Mouse (Mus musculus) MEL (cell line): ENCODE results near the gene Gm9774. TPM values are rescaled to one million over a fixed set of nuclear protein-coding genes. Genes with fewer than 3 reads are reported as not detected.

ENCODE experiments used
- DNase-seq: peaks from one replicate; pipeline ENCODE4 v3.0.0; 2011; ENCODE audit warnings: low read depth, low spot score
- H3K27ac ChIP-seq: 2 replicates; pipeline ENCODE4 v1.5.1; 2012; ENCODE audit warnings: low read depth, mild to moderate bottlenecking, control low read depth, low read length, moderate library complexity; ENCODE audit not compliant: control insufficient read depth
- H3K27me3 ChIP-seq, 2 experiments: fragments of 150-350 bp in 1 of 2; sonication (generic) in 1 of 2; 2 replicates each; pipeline ENCODE4 v1.6.1; 2012; ENCODE audit warnings: low read length in 2 of 2, mild to moderate bottlenecking in 2 of 2, improper control_type of control experiment in 1 of 2, moderate library complexity in 1 of 2; ENCODE audit not compliant: insufficient read depth in 2 of 2, control insufficient read depth in 1 of 2
- H3K36me3 ChIP-seq, 2 experiments: 2 replicates each; pipeline ENCODE4 v1.6.1; 2012 to 2014; ENCODE audit warnings: low read length in 2 of 2, improper control_type of control experiment in 1 of 2, inconsistent platforms in 1 of 2, mild to moderate bottlenecking in 1 of 2; ENCODE audit not compliant: insufficient read depth in 2 of 2, control insufficient read depth in 1 of 2
- H3K4me1 ChIP-seq, 2 experiments: fragments of 150-350 bp in 1 of 2; sonication (generic) in 1 of 2; 2 replicates each; pipeline ENCODE4 v1.6.1; 2012; ENCODE audit warnings: low read length in 2 of 2, improper control_type of control experiment in 1 of 2, mild to moderate bottlenecking in 1 of 2; ENCODE audit not compliant: insufficient read depth in 2 of 2, control insufficient read depth in 1 of 2
- H3K4me3 ChIP-seq, 2 experiments: fragments of 150-350 bp in 1 of 2; sonication (generic) in 1 of 2; 2 replicates each; pipeline ENCODE4 v1.5.1; 2012; ENCODE audit warnings: low read depth in 2 of 2, low read length in 2 of 2, mild to moderate bottlenecking in 2 of 2, moderate library complexity in 2 of 2, control low read depth in 1 of 2, improper control_type of control experiment in 1 of 2; ENCODE audit not compliant: control insufficient read depth in 1 of 2, insufficient read depth in 1 of 2
- H3K79me2 ChIP-seq: 2 replicates; pipeline ENCODE4 v1.6.1; 2012; ENCODE audit warnings: mild to moderate bottlenecking, low read length, moderate library complexity; ENCODE audit not compliant: control insufficient read depth, poor library complexity, insufficient read depth
- H3K9ac ChIP-seq: 2 replicates; pipeline ENCODE4 v1.6.1; 2012; ENCODE audit warnings: low read depth, mild to moderate bottlenecking, control low read depth, low read length, moderate library complexity; ENCODE audit not compliant: control insufficient read depth, poor library complexity, severe bottlenecking
- H3K9me3 ChIP-seq: fragments of 150-350 bp; sonication (generic); replicated peaks from 2 replicates; pipeline ENCODE4 v1.6.1; 2012; ENCODE audit warnings: mild to moderate bottlenecking, low read length, improper control_type of control experiment, moderate library complexity; ENCODE audit not compliant: insufficient read depth
- CTCF ChIP-seq, 3 experiments: IDR thresholded peaks in 2 of 3; conservative IDR thresholded peaks in 1 of 3; 2 replicates each; pipeline ENCODE4 v1.5.1; 2011 to 2012; ENCODE audit warnings: low read length in 3 of 3, low read depth in 2 of 3, mild to moderate bottlenecking in 2 of 3, improper control_type of control experiment in 1 of 3, inconsistent platforms in 1 of 3, mixed read lengths in 1 of 3, moderate library complexity in 1 of 3; ENCODE audit not compliant: control insufficient read depth in 1 of 3, insufficient read depth in 1 of 3, poor library complexity in 1 of 3, severe bottlenecking in 1 of 3
- HCFC1 ChIP-seq: IDR thresholded peaks from 2 replicates; pipeline ENCODE4 v1.6.1; 2012; ENCODE audit warnings: low read depth, mild to moderate bottlenecking, inconsistent platforms, low read length, improper control_type of control experiment, moderate library complexity
- MAFK ChIP-seq: IDR thresholded peaks from 2 replicates; pipeline ENCODE4 v1.6.1; 2011; ENCODE audit warnings: low read depth, mild to moderate bottlenecking, low read length, improper control_type of control experiment, borderline replicate concordance
- MAX ChIP-seq: IDR thresholded peaks from 2 replicates; pipeline ENCODE4 v1.6.1; 2011; ENCODE audit warnings: low read length, improper control_type of control experiment
- MEF2A ChIP-seq: IDR thresholded peaks from 2 replicates; pipeline ENCODE4 v1.6.1; 2014; ENCODE audit warnings: low read depth, mild to moderate bottlenecking, inconsistent platforms, low read length, improper control_type of control experiment; ENCODE audit not compliant: poor library complexity, insufficient replicate concordance, severe bottlenecking; ENCODE audit errors: extremely low read depth
- MYB ChIP-seq: IDR thresholded peaks from 2 replicates; pipeline ENCODE4 v1.6.1; 2011; ENCODE audit warnings: mild to moderate bottlenecking, low read depth, low read length, improper control_type of control experiment
- MYC ChIP-seq: IDR thresholded peaks from 2 replicates; pipeline ENCODE4 v1.6.1; 2011; ENCODE audit warnings: low read depth, mild to moderate bottlenecking, low read length, improper control_type of control experiment, moderate library complexity
- NRF1 ChIP-seq: IDR thresholded peaks from 2 replicates; pipeline ENCODE4 v1.6.1; 2014; ENCODE audit warnings: low read depth, mild to moderate bottlenecking, inconsistent platforms, low read length, improper control_type of control experiment, moderate library complexity; ENCODE audit not compliant: poor library complexity, insufficient read depth, severe bottlenecking
- RAD21 ChIP-seq: IDR thresholded peaks from 2 replicates; pipeline ENCODE4 v1.6.1; 2011; ENCODE audit warnings: mild to moderate bottlenecking, low read depth, low read length, improper control_type of control experiment
- RCOR1 ChIP-seq: IDR thresholded peaks from 2 replicates; pipeline ENCODE4 v1.6.1; 2012; ENCODE audit warnings: low read depth, mild to moderate bottlenecking, inconsistent platforms, low read length, improper control_type of control experiment
- SIN3A ChIP-seq: IDR thresholded peaks from 2 replicates; pipeline ENCODE4 v1.6.1; 2012; ENCODE audit warnings: low read length, improper control_type of control experiment, inconsistent platforms
- SMC3 ChIP-seq: IDR thresholded peaks from 2 replicates; pipeline ENCODE4 v1.6.1; 2011; ENCODE audit warnings: low read depth, low read length, improper control_type of control experiment
- TAL1 ChIP-seq: IDR thresholded peaks from 2 replicates; pipeline ENCODE4 v1.6.1; 2012; ENCODE audit warnings: mild to moderate bottlenecking, inconsistent platforms, low read length, moderate library complexity, mixed read lengths
- UBTF ChIP-seq: IDR thresholded peaks from 2 replicates; pipeline ENCODE4 v1.6.1; 2012; ENCODE audit warnings: low read depth, mild to moderate bottlenecking, inconsistent platforms, low read length, improper control_type of control experiment, moderate library complexity, borderline replicate concordance; ENCODE audit not compliant: insufficient read depth
- ZC3H11A ChIP-seq: IDR thresholded peaks from 2 replicates; pipeline ENCODE4 v1.6.1; 2012; ENCODE audit warnings: low read depth, mild to moderate bottlenecking, inconsistent platforms, low read length, improper control_type of control experiment
- polyA plus RNA-seq, 2 experiments: library from polyadenylated mRNA; stranded (reverse) in 1 of 2; unstranded in 1 of 2; fragments of >175 nt in 1 of 2; fragments of >200 nt in 1 of 2; gene quantifications; 2 replicates each; pipeline versions ENCODE4 v1.2.1 to v1.2.4; 2012; ENCODE audit warnings: low replicate concordance in 2 of 2, low read depth in 1 of 2; ENCODE audit not compliant: insufficient read length in 2 of 2, insufficient read depth in 1 of 2, missing spikeins in 1 of 2
- total RNA-seq: library from RNA; depleted of rRNA; stranded (reverse); fragments of 300-350 nt; gene quantifications from 2 replicates; pipeline ENCODE4 v1.2.3, GENCODE M21; 2012

Gene Gm9774
- total and polyA plus RNA-seq, 3 experiments: 26.0 to 140 (median 107) TPM

DNA sequence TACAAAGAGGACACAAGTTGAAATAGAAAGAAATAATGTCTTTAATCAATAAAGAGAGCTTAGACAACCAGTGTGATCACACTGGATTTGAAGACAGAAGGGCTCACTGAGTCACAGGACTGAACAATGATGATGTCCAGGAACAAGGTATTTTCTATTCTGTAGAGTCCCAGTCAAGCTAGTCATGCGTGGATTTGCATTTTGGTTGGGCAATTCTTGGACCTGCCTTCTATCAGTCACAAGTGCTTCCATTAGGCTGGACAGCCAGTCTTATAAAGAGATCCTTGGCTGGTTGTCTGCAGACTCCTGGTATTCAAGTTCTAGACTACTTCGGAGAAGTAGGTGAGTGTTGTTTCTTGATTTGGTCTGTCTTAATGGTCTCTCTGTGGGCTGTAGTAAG is 21.5 kb downstream of the Gm9774 start, which contains the start of gene Sprr2i:
Sprr2i (plus strand) TSS at position 301 of the 400 bp plus-strand sequence.
- no peak within 1 kb of the TSS for H3K27ac ChIP-seq
- no peaks in the 10 kb centered on the region for H3K9me3 ChIP-seq
- DNase-seq: no peak
- no peaks in the 10 kb centered on the region for H3K27me3 ChIP-seq
- H3K79me2 ChIP-seq: no peaks in the 10 kb centered on the region
- no peak for TF ChIP-seq UBTF
- no peak for TF ChIP-seq SIN3A
- TF ChIP-seq RCOR1: no peak
- TF ChIP-seq MEF2A: no peak
- TF ChIP-seq MYC: no peak
- no peak for TF ChIP-seq MYB
- TF ChIP-seq MAX: no peak
- TF ChIP-seq NRF1: no peak
- no peak for TF ChIP-seq TAL1
- no peak for TF ChIP-seq MAFK
- TF ChIP-seq HCFC1: no peak
- TF ChIP-seq ZC3H11A: no peak
- no peak for TF ChIP-seq CTCF (IDR thresholded peaks at IDR 0.05 in 2 of 3, conservative IDR thresholded peaks at IDR 0.05 in 1 of 3; ENCODE audit: control insufficient read depth in 1 of 3, insufficient read depth in 1 of 3, low read depth in 2 of 3, low read length in 3 of 3, poor library complexity in 1 of 3, severe bottlenecking in 1 of 3)
- H3K36me3 ChIP-seq: no peaks in the 10 kb centered on the region
- H3K4me3 ChIP-seq: no peak within 1 kb of the TSS
- H3K4me1 ChIP-seq: no peaks in the 10 kb centered on the region
- no peak within 1 kb of the TSS for H3K9ac ChIP-seq

DNA sequence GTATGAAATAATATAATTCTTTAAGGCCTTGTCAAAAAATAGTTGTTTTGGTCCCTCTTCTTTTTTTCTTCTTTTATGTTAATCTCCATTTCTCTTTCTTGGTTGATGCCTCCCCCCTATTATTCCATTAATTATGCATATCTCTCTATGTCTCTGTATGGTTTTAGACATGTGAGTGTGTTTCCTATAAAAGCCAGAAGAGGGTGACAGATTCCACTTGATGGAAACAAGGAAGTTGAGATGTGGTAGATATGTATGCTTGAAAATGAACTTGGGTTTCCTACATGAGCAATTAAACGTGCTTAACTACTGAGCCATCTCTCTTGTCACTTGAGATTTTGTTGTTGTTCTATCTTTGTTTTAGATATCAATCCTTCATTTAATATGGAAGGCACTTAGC is 34.9 kb downstream of the Gm9774 start:
- Histone ChIP-seq H3K27ac (no peak overlapping the region), H3K36me3 (no peaks in the 10 kb centered on the region), H3K9me3 (no peaks in the 10 kb centered on the region; the same call in 1 of the 2 replicates), H3K27me3 (no peaks in the 10 kb centered on the region), H3K4me3 (no peak overlapping the region), H3K79me2 (no peaks in the 10 kb centered on the region), H3K9ac (no peak overlapping the region)
- DNase-seq: peak; percentile 4
- TF ChIP-seq ZC3H11A (no peak), CTCF (IDR thresholded peaks at IDR 0.05 in 2 of 3, conservative IDR thresholded peaks at IDR 0.05 in 1 of 3; ENCODE audit: control insufficient read depth in 1 of 3, insufficient read depth in 1 of 3, low read depth in 2 of 3, low read length in 3 of 3, poor library complexity in 1 of 3, severe bottlenecking in 1 of 3) (peak in 1 of 3 experiments; percentile 16; a peak in 1 of 6 replicates), SMC3 (peak; percentile 20; the same call in 1 of the 2 replicates), RAD21 (peak; percentile 30)
- TF ChIP-seq, all 39 proteins: peak for 3
- H3K4me1 ChIP-seq: no peaks in the 10 kb centered on the region
